Mouse (Mus musculus) stomach, embryonic 15.5 days (tissue): ENCODE data around the gene Arl15. TPM values are rescaled to one million over a fixed set of nuclear protein-coding genes. Genes with fewer than 3 reads are reported as not detected.
A peak's percentile ranks its signal among the peaks of the same experiment; 100 is the strongest.

Experiments used
- ATAC-seq: fragments of 200-750 bp; cut with Nextera tagmentation; 2 replicates; pipeline ENCODE4 v1.8.0; 2017; ENCODE audit warnings: low read depth, moderate number of reproducible peaks, moderate TSS enrichment; ENCODE audit not compliant: insufficient read depth, low FRiP score
- H3K27ac ChIP-seq: fragments of 300-500 bp; sonication (generic); 2 replicates; pipeline ENCODE4 v1.5.1; 2015; ENCODE audit warnings: mild to moderate bottlenecking, inconsistent platforms
- H3K27me3 ChIP-seq: fragments of 300-500 bp; sonication (generic); replicated peaks from 2 replicates; pipeline ENCODE4 v1.6.1; 2015; ENCODE audit warnings: inconsistent platforms
- H3K36me3 ChIP-seq: fragments of 300-500 bp; sonication (generic); 2 replicates; pipeline ENCODE4 v1.6.1; 2015; ENCODE audit warnings: inconsistent platforms
- H3K4me1 ChIP-seq: fragments of 300-500 bp; sonication (generic); 2 replicates; pipeline ENCODE4 v1.6.1; 2015; ENCODE audit warnings: inconsistent platforms
- H3K4me2 ChIP-seq: fragments of 300-500 bp; sonication (generic); 2 replicates; pipeline ENCODE4 v1.6.1; 2015; ENCODE audit warnings: mild to moderate bottlenecking, inconsistent platforms
- H3K4me3 ChIP-seq: fragments of 300-500 bp; sonication (generic); replicated peaks from 2 replicates; pipeline ENCODE4 v1.5.1; 2015; ENCODE audit warnings: inconsistent platforms
- H3K9ac ChIP-seq: fragments of 300-500 bp; sonication (generic); 2 replicates; pipeline ENCODE4 v1.6.1; 2015; ENCODE audit warnings: inconsistent platforms
- H3K9me3 ChIP-seq: fragments of 300-500 bp; sonication (generic); 2 replicates; pipeline ENCODE4 v1.6.1; 2016; ENCODE audit warnings: inconsistent platforms
- WGBS: fragments of 180-500 bp; shearing (Covaris S2); methylation state at CpG from one replicate; pipeline ENCODE4 v1.1.7; 2015; 5-methylcytosine and 5-hydroxymethylcytosine counted together
- polyA plus RNA-seq: library from polyadenylated mRNA; unstranded; fragments of >200 nt; fragmentation: Nextera tagmentation; extraction: Ambion mirVana; gene quantifications from 2 replicates; pipeline ENCODE4 v1.2.1, GENCODE M21; 2015

Gene Arl15
- polyA plus RNA-seq, 1 experiment from 2014 or later = 6.7 TPM

GRCm38 (mm10) chr13:113864278-113864677, 70.0 kb downstream of the Arl15 start:
- Histone ChIP-seq H3K9me3 (no peaks in the 10 kb centered on the region), H3K36me3 (no peaks in the 10 kb centered on the region), H3K27ac (no peak overlapping the region), H3K9ac (no peak overlapping the region), H3K4me1 (no peaks in the 10 kb centered on the region), H3K4me3 (no peak overlapping the region), H3K27me3 (no peaks in the 10 kb centered on the region), H3K4me2 (no peak overlapping the region)
- WGBS = 62% methylated on average over 7 of the region's 7 CpGs
- ATAC-seq = no peak

- 54% methylated on average over 1 of the region's 1 CpGs for WGBS
- no peak overlapping the region for H3K9ac ChIP-seq
- H3K36me3 ChIP-seq = no peaks in the 10 kb centered on the region
- H3K4me1 ChIP-seq = no peaks in the 10 kb centered on the region
- no peak overlapping the region for H3K4me2 ChIP-seq
- H3K27me3 ChIP-seq = no peaks in the 10 kb centered on the region
- no peaks in the 10 kb centered on the region for H3K9me3 ChIP-seq
- no peak overlapping the region for H3K4me3 ChIP-seq
- H3K27ac ChIP-seq = no peak overlapping the region
- no peak for ATAC-seq
These were observed 70.6 kb downstream of the Arl15 start for GRCm38 (mm10) chr13:113864893-113865292.

DNA sequence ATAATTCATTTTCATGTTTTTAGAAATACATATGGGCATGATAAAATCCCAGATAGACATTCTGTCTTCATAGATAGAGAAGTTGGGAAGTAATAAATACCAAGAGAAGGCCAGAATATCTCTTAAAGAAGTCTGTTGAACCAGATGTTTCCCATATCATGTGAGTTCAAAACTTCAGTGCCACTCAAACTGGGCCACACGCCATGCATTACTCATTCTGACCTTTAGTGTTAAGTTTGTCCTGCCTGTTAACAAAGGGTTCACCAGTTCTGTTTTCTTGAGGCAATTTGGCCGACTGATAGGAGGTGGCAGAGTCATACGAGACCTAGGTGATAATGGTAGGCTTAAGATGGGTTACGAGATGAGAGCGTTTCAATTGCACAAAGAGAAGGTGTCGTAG, 71.1 kb downstream of the Arl15 start:
- Histone ChIP-seq H3K4me3 (no peak overlapping the region), H3K36me3 (no peaks in the 10 kb centered on the region), H3K27me3 (no peaks in the 10 kb centered on the region), H3K9ac (no peak overlapping the region), H3K9me3 (no peaks in the 10 kb centered on the region), H3K27ac (no peak overlapping the region), H3K4me2 (no peak overlapping the region), H3K4me1 (no peaks in the 10 kb centered on the region)
- ATAC-seq = no peak
- 66% methylated on average over 6 of the region's 6 CpGs for WGBS

GRCm38 (mm10) chr13:113865806-113866205, 71.5 kb downstream of the Arl15 start:
- 36% methylated on average over 7 of the region's 7 CpGs for WGBS
- Histone ChIP-seq H3K4me2 (no peak overlapping the region), H3K27me3 (no peaks in the 10 kb centered on the region), H3K27ac (no peak overlapping the region), H3K9ac (no peak overlapping the region), H3K36me3 (no peaks in the 10 kb centered on the region), H3K4me3 (no peak overlapping the region), H3K4me1 (no peaks in the 10 kb centered on the region), H3K9me3 (no peaks in the 10 kb centered on the region)
- ATAC-seq = no peak

DNA sequence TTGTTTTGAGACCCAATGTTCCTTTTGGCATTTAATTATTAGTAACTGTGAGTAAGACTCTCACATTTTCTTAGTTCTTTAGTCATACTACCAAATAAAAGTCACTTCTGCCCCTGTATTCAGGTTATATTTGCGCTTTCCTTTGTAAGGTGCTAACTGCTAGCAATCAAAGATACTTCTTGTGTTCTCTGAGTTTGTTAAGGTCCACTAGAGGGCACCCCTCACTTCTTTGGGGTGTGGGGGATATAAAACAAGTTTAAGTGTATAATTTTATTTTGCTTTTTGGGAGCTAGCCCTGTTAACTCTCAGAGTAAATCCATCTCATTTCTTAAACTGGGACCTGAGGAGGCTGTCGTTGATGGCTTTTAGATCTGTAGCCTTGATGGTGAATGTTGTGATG, 73.4 kb downstream of the Arl15 start:
- Histone ChIP-seq H3K27me3 (no peaks in the 10 kb centered on the region), H3K4me2 (no peak overlapping the region), H3K4me1 (no peaks in the 10 kb centered on the region), H3K4me3 (no peak overlapping the region), H3K27ac (no peak overlapping the region), H3K9ac (no peak overlapping the region), H3K9me3 (no peaks in the 10 kb centered on the region), H3K36me3 (no peaks in the 10 kb centered on the region)
- no peak for ATAC-seq
- WGBS = 89% methylated on average over 2 of the region's 2 CpGs

- Histone ChIP-seq H3K9ac (no peak overlapping the region), H3K9me3 (no peaks in the 10 kb centered on the region)
These were observed 75.2 kb downstream of the Arl15 start for GRCm38 (mm10) chr13:113869212-113870205.

DNA sequence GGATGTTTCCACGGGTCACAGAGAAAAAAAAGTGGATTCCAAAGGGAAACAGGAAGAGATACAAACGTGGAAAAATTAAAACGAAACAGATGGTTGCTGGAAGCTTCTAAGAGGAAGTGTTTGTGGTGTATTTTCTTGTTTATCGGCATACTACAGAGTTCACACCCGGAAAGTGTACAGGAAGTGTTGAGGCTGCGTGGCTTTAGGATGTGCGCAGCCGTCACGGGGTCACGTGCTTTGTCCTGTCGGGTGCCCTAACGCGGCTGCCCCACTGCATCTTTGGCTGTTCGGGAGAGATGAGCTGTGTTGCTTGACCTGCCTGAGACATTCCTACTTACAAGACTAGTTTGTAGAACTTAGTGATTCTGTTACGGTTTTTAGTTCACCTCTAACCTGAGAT, 76.1 kb downstream of the Arl15 start:
- 78% methylated on average over 15 of the region's 15 CpGs for WGBS
- H3K4me2 ChIP-seq = no peak overlapping the region
- H3K9me3 ChIP-seq = no peaks in the 10 kb centered on the region

More at GRCm38 (mm10) chr13:113869212-113870205, 75.2 kb downstream of the Arl15 start:
- 0 out of 2 replicates have a peak, but pooled peaks have one; percentile 42 for ATAC-seq
- Histone ChIP-seq H3K36me3 (no peaks in the 10 kb centered on the region), H3K4me1 (no peaks in the 10 kb centered on the region), H3K4me2 (no peak overlapping the region), H3K27me3 (no peaks in the 10 kb centered on the region), H3K4me3 (no peak overlapping the region), H3K27ac (no peak overlapping the region)
- 64% methylated on average over 20 of the region's 20 CpGs for WGBS

GRCm38 (mm10) chr13:113871853-113872252, 77.5 kb downstream of the Arl15 start:
- Histone ChIP-seq H3K4me3 (no peak overlapping the region), H3K27me3 (no peaks in the 10 kb centered on the region), H3K4me2 (no peak overlapping the region), H3K27ac (no peak overlapping the region; the same call in 1 of the 2 replicates), H3K9ac (no peak overlapping the region), H3K4me1 (no peaks in the 10 kb centered on the region), H3K9me3 (no peaks in the 10 kb centered on the region), H3K36me3 (no peaks in the 10 kb centered on the region)
- 53% methylated on average over 13 of the region's 13 CpGs for WGBS
- ATAC-seq = no peak

More for the DNA sequence above, 76.1 kb downstream of the Arl15 start:
- H3K9ac ChIP-seq = no peak overlapping the region
- no peaks in the 10 kb centered on the region for H3K27me3 ChIP-seq
- H3K36me3 ChIP-seq = no peaks in the 10 kb centered on the region
- H3K4me1 ChIP-seq = no peaks in the 10 kb centered on the region
- no peak overlapping the region for H3K27ac ChIP-seq
- no peak overlapping the region for H3K4me3 ChIP-seq
- no peak for ATAC-seq

GRCm38 (mm10) chr13:113875724-113876123, 81.4 kb downstream of the Arl15 start:
- 59% methylated on average over 4 of the region's 4 CpGs for WGBS

DNA sequence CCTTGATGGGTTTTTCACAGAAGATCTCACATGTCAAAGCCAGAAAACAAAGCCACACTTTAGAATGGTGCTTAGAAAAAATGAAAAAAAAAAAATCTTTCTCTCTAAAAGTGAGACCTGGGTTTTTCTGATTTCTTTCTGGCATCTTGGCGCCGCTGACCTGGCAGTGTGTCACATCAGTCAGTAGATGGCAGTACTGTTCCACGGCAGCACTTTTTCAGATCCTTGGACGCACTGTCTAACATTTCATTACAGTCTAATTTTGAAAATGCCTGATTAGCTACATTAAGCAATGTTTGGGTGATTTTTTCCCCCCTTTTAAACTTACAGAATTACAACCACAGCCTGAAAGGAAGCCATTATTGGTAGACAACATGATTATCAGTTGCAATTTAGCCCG, 83.1 kb downstream of the Arl15 start:
- Histone ChIP-seq H3K36me3 (no peaks in the 10 kb centered on the region), H3K4me1 (no peaks in the 10 kb centered on the region), H3K9me3 (no peaks in the 10 kb centered on the region), H3K9ac (no peak overlapping the region), H3K4me2 (no peak overlapping the region), H3K4me3 (no peak overlapping the region), H3K27ac (no peak overlapping the region), H3K27me3 (no peaks in the 10 kb centered on the region)
- WGBS = 12% methylated on average over 5 of the region's 5 CpGs
- ATAC-seq = no peak

More at GRCm38 (mm10) chr13:113875724-113876123, 81.4 kb downstream of the Arl15 start:
- Histone ChIP-seq H3K9me3 (no peaks in the 10 kb centered on the region), H3K36me3 (no peaks in the 10 kb centered on the region), H3K9ac (no peak overlapping the region), H3K4me3 (no peak overlapping the region), H3K27me3 (no peaks in the 10 kb centered on the region), H3K4me2 (no peak overlapping the region), H3K4me1 (no peaks in the 10 kb centered on the region), H3K27ac (no peak overlapping the region)
- no peak for ATAC-seq

DNA sequence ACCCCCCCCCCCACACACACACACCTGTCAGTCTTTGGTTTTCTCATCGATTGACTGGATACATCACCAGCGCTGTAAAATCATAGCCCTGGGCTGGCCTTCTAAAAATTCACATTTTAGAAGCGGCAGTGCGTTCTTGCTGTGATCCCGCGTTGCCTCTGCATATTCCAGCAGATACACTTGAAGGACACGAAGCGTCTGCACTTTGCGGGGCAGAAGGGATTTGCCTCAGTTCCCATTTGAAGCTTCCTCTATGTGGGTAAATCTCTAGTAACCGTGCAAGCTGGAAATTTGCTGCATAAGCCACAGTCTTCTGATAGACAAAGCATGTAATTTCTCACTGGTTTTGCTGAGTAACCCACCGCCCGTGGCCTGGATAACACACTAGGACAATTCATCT, 84.3 kb downstream of the Arl15 start:
- H3K27me3 ChIP-seq = no peaks in the 10 kb centered on the region
- H3K9ac ChIP-seq = no peak overlapping the region
- H3K4me3 ChIP-seq = no peak overlapping the region
- no peaks in the 10 kb centered on the region for H3K36me3 ChIP-seq
- H3K27ac ChIP-seq = no peak overlapping the region
- no peaks in the 10 kb centered on the region for H3K9me3 ChIP-seq
- no peak for ATAC-seq
- WGBS = 85% methylated on average over 12 of the region's 12 CpGs
- no peak overlapping the region for H3K4me2 ChIP-seq
- H3K4me1 ChIP-seq = no peaks in the 10 kb centered on the region

GRCm38 (mm10) chr13:113879651-113880327, 85.5 kb downstream of the Arl15 start:
- Histone ChIP-seq H3K9ac (no peak overlapping the region), H3K36me3 (no peaks in the 10 kb centered on the region), H3K27me3 (no peaks in the 10 kb centered on the region), H3K27ac (no peak overlapping the region), H3K4me1 (no peaks in the 10 kb centered on the region), H3K4me3 (no peak overlapping the region), H3K9me3 (no peaks in the 10 kb centered on the region), H3K4me2 (no peak overlapping the region)
- WGBS = 58% methylated on average over 20 of the region's 20 CpGs
- no peak for ATAC-seq
